In the genomic region with DNA sequence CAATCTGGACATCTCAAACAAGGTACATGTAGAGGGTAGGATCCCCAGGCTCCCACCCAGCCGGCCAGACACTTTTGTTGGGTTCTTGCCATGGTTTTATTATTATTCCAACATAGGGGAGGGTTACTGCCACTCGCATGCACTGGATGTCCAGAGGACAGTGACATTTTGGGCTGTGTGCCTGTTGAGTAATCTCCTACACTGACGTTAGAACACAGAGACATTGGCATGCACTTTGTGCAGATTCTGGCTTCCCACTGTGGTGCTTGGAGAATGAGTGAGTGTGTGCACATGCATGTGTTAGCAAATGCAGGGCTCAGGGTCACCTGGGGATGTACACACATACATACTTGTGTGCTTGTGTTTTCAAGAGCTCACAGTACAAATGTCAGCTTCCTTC, we compare ENCODE assay signal across 35 mouse cellular contexts. TPM values are rescaled to one million over a fixed set of nuclear protein-coding genes. Genes with fewer than 3 reads are reported as not detected.
DNase-seq lines count a peak whose midpoint lies in the region; ATAC-seq and TF ChIP-seq lines count a peak whose summit lies in the region.
"Had no signal": no experiment of that assay in that cellular context is flagged by ENCODE, and none has a peak within 500 bp of the region (broad histone marks: within the 10 kb centered on the region; RNA-seq: fewer than 3 reads in every experiment).

No protein-coding gene starts in this region.

- H3K4me2 ChIP-seq in lung, embryonic 14.5 days = no peak overlapping the region
- no peak overlapping the region for H3K4me2 ChIP-seq in lung, postnatal 0 days (replicated peaks; ENCODE audit: low read depth, low read length)
- H3K4me2 ChIP-seq in intestine, postnatal 0 days (replicated peaks; ENCODE audit: low read depth) = no peak overlapping the region
- H3K4me2 ChIP-seq: embryonic facial prominence, embryonic 12.5 days; embryonic facial prominence, embryonic 15.5 days; heart, embryonic 11.5 days; hindbrain, embryonic 12.5 days; hindbrain, embryonic 15.5 days had no signal

- peak overlapping the region; percentile 32; the same call in 1 of the 2 replicates for H3K27ac ChIP-seq in layer of hippocampus, adult 2 months
- H3K27ac ChIP-seq in lung, embryonic 14.5 days (ENCODE audit: low read depth) = no peak overlapping the region
- H3K27ac ChIP-seq in lung, postnatal 0 days (ENCODE audit: low read length) = no peak overlapping the region
- no peak overlapping the region for H3K27ac ChIP-seq in intestine, postnatal 0 days (ENCODE audit: low read depth, low read length)
- H3K27ac ChIP-seq: embryonic facial prominence, embryonic 12.5 days; embryonic facial prominence, embryonic 15.5 days; gastrocnemius, adult 2 months; hindbrain, embryonic 12.5 days; hindbrain, embryonic 15.5 days had no signal

- no peak overlapping the region for H3K4me3 ChIP-seq in layer of hippocampus, adult 2 months
- no peak overlapping the region for H3K4me3 ChIP-seq in lung, embryonic 14.5 days (ENCODE audit: low read depth, low read length)
- no peak overlapping the region for H3K4me3 ChIP-seq in lung, adult 2 months (replicated peaks; ENCODE audit: extremely low read depth, low read depth, low read length)
- H3K4me3 ChIP-seq in lung, postnatal 0 days (ENCODE audit: low read depth, low read length) = no peak overlapping the region
- no peak overlapping the region for H3K4me3 ChIP-seq in intestine, postnatal 0 days (ENCODE audit: low read depth, low read length)
- H3K4me3 ChIP-seq: embryonic facial prominence, embryonic 12.5 days; embryonic facial prominence, embryonic 15.5 days; gastrocnemius, adult 2 months; hindbrain, embryonic 12.5 days; hindbrain, embryonic 15.5 days had no signal

- no peaks in the 10 kb centered on the region for H3K9me3 ChIP-seq in lung, embryonic 14.5 days (ENCODE audit: low read depth, low read length)
- no peaks in the 10 kb centered on the region for H3K9me3 ChIP-seq in lung, postnatal 0 days (ENCODE audit: low read length)
- no peaks in the 10 kb centered on the region for H3K9me3 ChIP-seq in intestine, postnatal 0 days (ENCODE audit: control insufficient read depth)
- H3K9me3 ChIP-seq: embryonic facial prominence, embryonic 12.5 days; embryonic facial prominence, embryonic 15.5 days; hindbrain, embryonic 12.5 days; hindbrain, embryonic 15.5 days had no signal

- no peak for ATAC-seq in lung, embryonic 14.5 days (ENCODE audit: insufficient read depth)
- peak; percentile 31 for ATAC-seq in lung, postnatal 0 days
- no peak for ATAC-seq in intestine, postnatal 0 days
- ATAC-seq: forebrain, embryonic 14.5 days; forebrain, postnatal 0 days; Patski had no signal

- no peak overlapping the region for H3K9ac ChIP-seq in lung, embryonic 14.5 days
- H3K9ac ChIP-seq in lung, postnatal 0 days (replicated peaks; ENCODE audit: low read depth) = no peak overlapping the region
- H3K9ac ChIP-seq in intestine, postnatal 0 days (ENCODE audit: low read depth, low read length) = no peak overlapping the region
- H3K9ac ChIP-seq: embryonic facial prominence, embryonic 12.5 days; embryonic facial prominence, embryonic 15.5 days; forebrain, postnatal 0 days; hindbrain, embryonic 12.5 days; hindbrain, embryonic 15.5 days had no signal

- WGBS in lung, embryonic 14.5 days = 58% methylated on average over 3 of the region's 3 CpGs
- 65% methylated on average over 3 of the region's 3 CpGs for WGBS in lung, adult 2 months
- 46% methylated on average over 3 of the region's 3 CpGs for WGBS in lung, postnatal 0 days
- WGBS in intestine, postnatal 0 days = 79% methylated on average over 3 of the region's 3 CpGs

- H3K4me1 ChIP-seq in lung, embryonic 14.5 days (ENCODE audit: insufficient read depth) = no peaks in the 10 kb centered on the region
- peaks cover 6% of the 10 kb centered on the region; the same call in 1 of the 2 replicates for H3K4me1 ChIP-seq in lung, adult 2 months (ENCODE audit: control insufficient read depth, insufficient read depth, low read length)
- 0 out of 2 replicates have a peak, but pooled peaks cover 2% of the 10 kb centered on the region for H3K4me1 ChIP-seq in lung, postnatal 0 days (ENCODE audit: insufficient read depth, low read depth, low read length)
- H3K4me1 ChIP-seq in intestine, postnatal 0 days (replicated peaks; ENCODE audit: control insufficient read depth, insufficient read depth, low read length) = no peaks in the 10 kb centered on the region
- H3K4me1 ChIP-seq: embryonic facial prominence, embryonic 12.5 days; embryonic facial prominence, embryonic 15.5 days; hindbrain, embryonic 12.5 days; hindbrain, embryonic 15.5 days had no signal

- TF ChIP-seq POLR2A in lung, adult 2 months (IDR thresholded peaks at IDR 0.05; ENCODE audit: borderline replicate concordance, extremely low read depth, low read depth, low read length) = no peak

- no peak for TF ChIP-seq CTCF in layer of hippocampus, adult 2 months (conservative IDR thresholded peaks at IDR 0.05)
- no peak for TF ChIP-seq CTCF in lung, embryonic 14.5 days (IDR thresholded peaks at IDR 0.05; ENCODE audit: low read depth)
- TF ChIP-seq CTCF in lung, adult 2 months (IDR thresholded peaks at IDR 0.05; ENCODE audit: insufficient read depth, low read length) = no peak
- no peak for TF ChIP-seq CTCF in lung, postnatal 0 days (IDR thresholded peaks at IDR 0.05)
- TF ChIP-seq CTCF in intestine, postnatal 0 days (IDR thresholded peaks at IDR 0.05; ENCODE audit: low read depth) = no peak

- H3K27me3 ChIP-seq in lung, embryonic 14.5 days (ENCODE audit: insufficient read depth, low read length) = no peaks in the 10 kb centered on the region
- H3K27me3 ChIP-seq in lung, postnatal 0 days (replicated peaks; ENCODE audit: insufficient read depth, low read length) = no peaks in the 10 kb centered on the region
- no peaks in the 10 kb centered on the region for H3K27me3 ChIP-seq in intestine, postnatal 0 days (replicated peaks; ENCODE audit: control insufficient read depth, insufficient read depth, low read length)
- H3K27me3 ChIP-seq: CH12.LX; embryonic facial prominence, embryonic 12.5 days; embryonic facial prominence, embryonic 15.5 days; hindbrain, embryonic 12.5 days; hindbrain, embryonic 15.5 days; Patski had no signal

- TF ChIP-seq EP300 in lung, postnatal 0 days (IDR thresholded peaks at IDR 0.05) = no peak

- 0 out of 2 replicates have a peak, but pooled peaks cover 7% of the 10 kb centered on the region for H3K36me3 ChIP-seq in lung, embryonic 14.5 days (ENCODE audit: insufficient read depth)
- H3K36me3 ChIP-seq in lung, postnatal 0 days (ENCODE audit: insufficient read depth, low read length) = peaks cover 47% of the 10 kb centered on the region
- H3K36me3 ChIP-seq in intestine, postnatal 0 days (ENCODE audit: control insufficient read depth, insufficient read depth) = no peaks in the 10 kb centered on the region
- H3K36me3 ChIP-seq: G1E had no signal

- DNase-seq in layer of hippocampus, adult 2 months (ENCODE audit: low spot score in 2 of 2) = no peak
- DNase-seq in layer of hippocampus, adult 8-10 months (ENCODE audit: low spot score in 2 of 2) = no peak
- peak; percentile 22 for DNase-seq in lung, embryonic 14.5 days
- no peak for DNase-seq in lung, adult 2 months
- DNase-seq in lung, postnatal 0 days (ENCODE audit: low spot score) = peak; percentile 55
- no peak for DNase-seq in lung, postnatal 36 days
- DNase-seq: adrenal gland, postnatal 10 days; adrenal gland, postnatal 36 days; B cell, adult 2 months; cerebellum, adult 18-20 months; cerebellum, adult 9-10 months; cerebellum, postnatal 14 days; forebrain, postnatal 0 days; gastrocnemius, adult 2 months; gastrocnemius, postnatal 14 days; heart, adult 11 months had no signal

RNA-seq across cellular contexts. Expression of a gene that starts 55.2 kb away (rescaled TPM):
- total RNA-seq in layer of hippocampus, adult 2 months (2021) = not detected
- total RNA-seq in layer of hippocampus, adult 8-10 months (2022) = not detected
- polyA plus RNA-seq in lung, embryonic 14.5 days (2014; fragmentation: Nextera tagmentation; extraction: Ambion mirVana) = not detected in 2 replicates
- not detected in 2 replicates for polyA plus RNA-seq in lung, adult 2 months (2012; rRNA removed)
- not detected in 2 replicates for polyA plus RNA-seq in lung, postnatal 0 days (2015; fragmentation: Nextera tagmentation; extraction: Ambion mirVana)
- polyA plus RNA-seq in intestine, postnatal 0 days (2015; fragmentation: Nextera tagmentation; extraction: Ambion mirVana) = not detected in 2 replicates
- total RNA-seq: adrenal gland, postnatal 10 days; adrenal gland, postnatal 36 days; CH12.LX; common myeloid progenitor, adult 5-6 weeks; forebrain, postnatal 0 days; G1E; gastrocnemius, adult 2 months; gastrocnemius, postnatal 14 days; gastrocnemius, postnatal 4 days; heart, adult 8-10 months; heart, postnatal 25 days; hematopoietic stem cell, adult 5-6 weeks had no signal
- polyA plus RNA-seq: embryonic facial prominence, embryonic 12.5 days; embryonic facial prominence, embryonic 15.5 days; forebrain, embryonic 11.5 days; forebrain, embryonic 14.5 days; forebrain, postnatal 0 days; frontal cortex, adult 2 months; G1E; heart, embryonic 11.5 days; heart, embryonic 14.5 days; heart, postnatal 0 days; hindbrain, embryonic 12.5 days; hindbrain, embryonic 15.5 days; Patski had no signal

Comparison
In these comparisons a context has a peak if more than half of its experiments do, and no peak if none do; other contexts are left out.
1. DNase-seq: peak in lung, embryonic 14.5 days (single experiment) and lung, postnatal 0 days (single experiment); none in layer of hippocampus, adult 2 months (0 of 2), layer of hippocampus, adult 8-10 months (0 of 2), lung, adult 2 months (single experiment) and lung, postnatal 36 days (single experiment).